Mouse (Mus musculus): ENCODE data around the gene H2afy2. TPM values are rescaled to one million over a fixed set of nuclear protein-coding genes. Genes with fewer than 3 reads are reported as not detected.

H2afy2 gene
- total RNA-seq (2022): 10 to 100 TPM; 18.9 to 24.8 (median 19.9) TPM

- DNase-seq (ENCODE audit: low spot score in 2 of 2): peak; percentile 54 to 73
Observed at GRCm38 (mm10) chr10:61783621-61784251, at the start of gene H2afy2. H2afy2 (minus strand) TSS chr10:61784147.

GRCm38 (mm10) chr10:61832713-61833112, 48.8 kb upstream of the H2afy2 start:
- DNase-seq (ENCODE audit: low spot score in 2 of 2): no peak

- DNase-seq (ENCODE audit: low spot score in 2 of 2): no peak
Observed at GRCm38 (mm10) chr10:61831741-61832140, 47.8 kb upstream of the H2afy2 start.

- no peak for DNase-seq (ENCODE audit: low spot score in 2 of 2)
Observed at GRCm38 (mm10) chr10:61831251-61831650, 47.3 kb upstream of the H2afy2 start.

GRCm38 (mm10) chr10:61830817-61831216, 46.9 kb upstream of the H2afy2 start:
- DNase-seq (ENCODE audit: low spot score in 2 of 2): no peak

- no peak for DNase-seq (ENCODE audit: low spot score in 2 of 2)
Observed at GRCm38 (mm10) chr10:61829046-61829445, 45.1 kb upstream of the H2afy2 start.

- DNase-seq (ENCODE audit: low spot score in 2 of 2): no peak
Observed at GRCm38 (mm10) chr10:61827950-61828936, 44.3 kb upstream of the H2afy2 start.

GRCm38 (mm10) chr10:61826753-61827435, 42.9 kb upstream of the H2afy2 start:
- no peak for DNase-seq (ENCODE audit: low spot score in 2 of 2)

- no peak for DNase-seq (ENCODE audit: low spot score in 2 of 2)
Observed at GRCm38 (mm10) chr10:61825979-61826752, 42.2 kb upstream of the H2afy2 start.

GRCm38 (mm10) chr10:61825536-61825935, 41.6 kb upstream of the H2afy2 start:
- no peak for DNase-seq (ENCODE audit: low spot score in 2 of 2)

- no peak for DNase-seq (ENCODE audit: low spot score in 2 of 2)
Observed at GRCm38 (mm10) chr10:61823731-61824115, 39.8 kb upstream of the H2afy2 start.

GRCm38 (mm10) chr10:61822968-61823730, 39.2 kb upstream of the H2afy2 start:
- DNase-seq (ENCODE audit: low spot score in 2 of 2): no peak

- DNase-seq (ENCODE audit: low spot score in 2 of 2): no peak
Observed at GRCm38 (mm10) chr10:61820050-61820449, 36.1 kb upstream of the H2afy2 start.

- no peak for DNase-seq (ENCODE audit: low spot score in 2 of 2)
Observed at GRCm38 (mm10) chr10:61811987-61812386, 28.0 kb upstream of the H2afy2 start.

- no peak for DNase-seq (ENCODE audit: low spot score in 2 of 2)
Observed at GRCm38 (mm10) chr10:61798133-61798576, 14.2 kb upstream of the H2afy2 start.

GRCm38 (mm10) chr10:61795458-61795857, 11.5 kb upstream of the H2afy2 start:
- DNase-seq (ENCODE audit: low spot score in 2 of 2): no peak

- no peak for DNase-seq (ENCODE audit: low spot score in 2 of 2)
Observed at GRCm38 (mm10) chr10:61794971-61795370, 11.0 kb upstream of the H2afy2 start.

- DNase-seq (ENCODE audit: low spot score in 2 of 2): no peak
Observed at GRCm38 (mm10) chr10:61793015-61793414, 9.1 kb upstream of the H2afy2 start.

GRCm38 (mm10) chr10:61788499-61788898, 4.6 kb upstream of the H2afy2 start:
- no peak for DNase-seq (ENCODE audit: low spot score in 2 of 2)

Data from left cerebral cortex, adult 8-10 months (tissue).